Mouse (Mus musculus): ENCODE measurements at regions not wholly inside any gene's neighbourhood (a gene's known extent, or its start where the extent isn't known, plus 50 kb on each side); places are given as distances from the start of the nearest gene placed in this dataset.

GRCm38 (mm10) chr10:107966996-107967395, 55.1 kb upstream of the Otogl start:
- H3K36me3 ChIP-seq (ENCODE audit: control insufficient read depth, insufficient read depth, low read length): no peaks in the 10 kb centered on the region
- 84% methylated on average over 11 of the region's 11 CpGs for WGBS
- H3K4me3 ChIP-seq (ENCODE audit: low read depth, low read length): no peak overlapping the region
- no peak overlapping the region for H3K9ac ChIP-seq (ENCODE audit: low read depth, low read length)
- no peaks in the 10 kb centered on the region for H3K9me3 ChIP-seq (ENCODE audit: control insufficient read depth, low read length)
- no peak overlapping the region for H3K27ac ChIP-seq (ENCODE audit: low read depth, low read length)
- H3K4me2 ChIP-seq: no peak overlapping the region
- H3K27me3 ChIP-seq (replicated peaks; ENCODE audit: control insufficient read depth, insufficient read depth, low read length): no peaks in the 10 kb centered on the region
- H3K4me1 ChIP-seq (replicated peaks; ENCODE audit: control insufficient read depth, insufficient read depth, low read length): no peaks in the 10 kb centered on the region
- DNase-seq (ENCODE audit: low spot score) (no peak), ATAC-seq (replicated peaks; ENCODE audit: low FRiP score) (no peak)

- Histone ChIP-seq H3K9ac (ENCODE audit: low read depth, low read length) (no peak overlapping the region), H3K4me2 (no peak overlapping the region), H3K36me3 (ENCODE audit: control insufficient read depth, insufficient read depth, low read length) (no peaks in the 10 kb centered on the region), H3K27ac (ENCODE audit: low read depth, low read length) (no peak overlapping the region), H3K4me3 (ENCODE audit: low read depth, low read length) (no peak overlapping the region), H3K9me3 (ENCODE audit: control insufficient read depth, low read length) (no peaks in the 10 kb centered on the region), H3K4me1 (replicated peaks; ENCODE audit: control insufficient read depth, insufficient read depth, low read length) (no peaks in the 10 kb centered on the region), H3K27me3 (replicated peaks; ENCODE audit: control insufficient read depth, insufficient read depth, low read length) (no peaks in the 10 kb centered on the region)
- 65% methylated on average over 1 of the region's 1 CpGs for WGBS
- DNase-seq (ENCODE audit: low spot score): no peak
- no peak for ATAC-seq (replicated peaks; ENCODE audit: low FRiP score)
These were observed 52.1 kb upstream of the Otogl start for GRCm38 (mm10) chr10:107964022-107964421.

- no peak overlapping the region for H3K27ac ChIP-seq (ENCODE audit: low read depth, low read length)
- DNase-seq (ENCODE audit: low spot score) (no peak), ATAC-seq (replicated peaks; ENCODE audit: low FRiP score) (peak; percentile 83)
- no peaks in the 10 kb centered on the region for H3K9me3 ChIP-seq (ENCODE audit: control insufficient read depth, low read length)
- no peak overlapping the region for H3K4me3 ChIP-seq (ENCODE audit: low read depth, low read length)
- WGBS: 69% methylated on average over 3 of the region's 3 CpGs
- H3K4me2 ChIP-seq: no peak overlapping the region
- no peaks in the 10 kb centered on the region for H3K27me3 ChIP-seq (replicated peaks; ENCODE audit: control insufficient read depth, insufficient read depth, low read length)
- no peak overlapping the region for H3K9ac ChIP-seq (ENCODE audit: low read depth, low read length)
- no peaks in the 10 kb centered on the region for H3K36me3 ChIP-seq (ENCODE audit: control insufficient read depth, insufficient read depth, low read length)
- H3K4me1 ChIP-seq (replicated peaks; ENCODE audit: control insufficient read depth, insufficient read depth, low read length): no peaks in the 10 kb centered on the region
These were observed 50.2 kb upstream of the Otogl start for GRCm38 (mm10) chr10:107962130-107962529.

Measured in liver, embryonic 11.5 days (tissue).